Mouse (Mus musculus) layer of hippocampus, postnatal 10 days (tissue): ENCODE measurements at regions not wholly inside any gene's neighbourhood (a gene's known extent, or its start where the extent isn't known, plus 50 kb on each side); places are given as distances from the start of the nearest gene placed in this dataset.

Source experiments
- DNase-seq, 2 experiments: peaks; one replicate each; pipeline ENCODE4 v3.0.0; 2021; ENCODE audit warnings: low spot score in 2 of 2

DNA sequence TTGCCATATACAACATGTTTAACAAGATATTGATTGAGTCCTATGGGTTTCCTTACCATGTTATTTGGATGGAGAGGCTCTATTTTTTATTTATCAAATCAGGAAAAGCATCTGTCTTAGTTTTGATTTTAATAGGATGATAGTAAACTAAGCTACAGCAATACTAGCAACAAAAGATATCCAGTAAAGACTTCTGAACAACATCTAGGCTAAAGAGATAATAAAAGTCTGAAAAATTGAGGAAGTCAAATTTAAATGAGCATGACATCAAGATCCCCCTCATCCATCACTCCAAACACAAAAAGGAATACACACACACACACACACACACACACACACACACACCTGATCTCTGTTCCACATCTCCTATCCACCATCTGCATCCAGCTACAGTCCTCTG lies 901.6 kb upstream of the Lrrc6 start:
- no peak for DNase-seq

DNA sequence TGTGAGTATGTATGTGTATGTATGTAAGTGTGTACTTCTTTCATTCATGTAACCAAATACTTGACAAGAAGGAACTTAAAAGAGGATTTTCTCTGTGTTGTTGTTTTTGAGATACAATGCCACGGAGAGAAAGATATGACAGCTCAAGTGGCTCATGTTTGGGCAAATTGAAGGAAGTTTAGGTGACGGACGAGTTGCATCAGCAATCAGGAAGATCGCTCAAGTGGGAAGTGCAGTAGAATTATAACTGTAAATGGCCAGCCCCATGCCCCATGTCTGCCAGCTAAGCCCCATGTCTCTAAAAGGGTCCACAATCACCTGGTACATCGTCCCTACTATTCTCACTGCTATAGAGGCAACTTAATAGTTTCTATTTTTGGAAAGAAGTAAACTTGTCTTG lies 896.6 kb upstream of the Lrrc6 start:
- DNase-seq, result no peak

DNA sequence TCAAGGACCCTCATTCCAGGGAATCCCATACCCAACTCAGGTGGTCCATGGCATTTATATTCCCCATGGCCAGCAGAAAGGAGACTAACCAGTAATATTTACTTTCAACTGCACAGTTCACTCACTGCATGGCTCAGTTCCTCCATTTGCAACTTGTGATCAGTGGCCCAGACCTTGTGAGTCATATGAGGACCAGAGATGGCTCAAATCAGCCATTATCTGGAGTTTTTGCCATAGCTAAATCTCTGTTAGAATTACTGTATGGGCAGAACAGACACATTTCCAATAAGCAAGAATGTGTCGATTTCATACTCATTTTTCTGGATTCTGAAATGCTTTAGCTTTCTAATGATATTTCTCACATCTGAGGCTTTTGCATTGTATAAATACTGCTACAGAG lies 894.4 kb upstream of the Lrrc6 start:
- no peak for DNase-seq

DNA sequence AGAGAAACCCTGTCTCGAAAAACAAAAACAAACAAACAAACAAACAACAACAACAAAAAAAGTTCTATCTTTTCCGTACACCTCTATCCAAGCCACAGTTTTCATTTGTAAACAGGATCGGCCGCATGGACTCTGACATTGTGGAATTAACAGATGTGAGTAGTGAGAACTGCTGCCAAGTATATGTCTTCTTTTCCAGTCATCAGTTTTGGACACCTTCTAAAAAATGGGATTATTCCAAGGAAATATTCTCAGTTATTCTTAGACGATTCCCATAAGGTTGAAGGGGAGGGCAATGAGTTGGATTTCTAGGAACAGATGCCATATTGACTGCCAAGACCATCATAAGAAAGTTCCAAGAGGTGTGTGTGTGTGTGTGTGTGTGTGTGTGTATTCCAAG lies 891.2 kb upstream of the Lrrc6 start:
- DNase-seq, result no peak

DNA sequence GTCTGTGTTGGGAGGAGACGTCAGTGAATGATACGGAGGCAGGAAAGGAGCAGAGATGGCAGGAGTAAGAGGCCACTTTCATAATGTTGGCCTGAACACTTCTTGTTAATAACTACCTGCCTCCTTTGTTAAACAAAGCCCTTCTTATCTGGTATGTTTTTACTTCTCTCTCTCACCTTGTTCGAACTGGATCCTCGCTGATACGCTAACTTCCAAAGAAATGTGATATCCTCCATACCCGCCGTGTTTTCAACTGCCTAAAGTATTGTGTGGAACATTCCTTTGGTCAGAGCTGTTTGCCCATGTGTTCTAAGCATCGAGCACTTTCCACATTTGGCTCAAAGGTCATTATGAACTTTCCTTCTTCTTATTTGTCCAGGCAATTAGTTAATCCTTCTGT lies 887.8 kb upstream of the Lrrc6 start:
- DNase-seq, result no peak

DNA sequence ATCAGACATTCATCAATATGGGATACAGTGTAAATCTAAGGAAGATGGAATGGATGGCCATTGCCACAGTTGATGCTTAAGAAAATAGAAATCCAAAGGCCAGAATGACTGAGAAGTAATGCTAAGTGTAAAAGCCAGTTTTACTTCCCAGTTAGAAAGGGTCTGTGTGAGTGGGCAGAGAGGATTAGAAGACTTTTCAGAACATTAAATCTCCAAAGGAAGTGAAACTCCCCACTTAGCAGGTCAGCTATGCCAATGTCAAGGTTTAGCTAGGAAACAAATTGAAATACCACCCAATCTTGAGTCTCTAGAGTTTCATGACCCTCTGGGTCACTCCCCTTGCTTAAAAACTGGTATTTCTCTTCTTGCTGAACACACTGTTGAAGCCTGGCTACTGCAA lies 886.2 kb upstream of the Lrrc6 start:
- no peak for DNase-seq

DNA sequence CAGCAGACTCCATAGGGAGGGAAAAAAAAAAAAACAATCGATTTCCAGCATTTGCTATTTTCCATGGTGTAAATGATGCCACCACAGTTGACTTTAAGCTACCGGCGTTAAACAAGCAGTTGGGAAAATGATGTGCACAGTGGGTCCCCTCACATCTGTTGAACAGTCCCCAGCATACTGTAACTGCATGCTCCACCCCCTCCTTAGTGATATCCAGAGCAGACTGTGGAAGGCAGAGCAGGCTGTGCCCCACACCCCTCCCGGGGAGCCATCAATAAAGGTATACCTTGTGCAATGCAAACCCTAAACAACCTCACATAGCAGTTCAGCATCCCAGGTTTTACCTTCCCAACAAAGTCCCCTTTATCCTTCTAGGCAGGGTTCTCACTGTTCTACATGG lies 872.9 kb upstream of the Lrrc6 start:
- DNase-seq, result no peak

DNA sequence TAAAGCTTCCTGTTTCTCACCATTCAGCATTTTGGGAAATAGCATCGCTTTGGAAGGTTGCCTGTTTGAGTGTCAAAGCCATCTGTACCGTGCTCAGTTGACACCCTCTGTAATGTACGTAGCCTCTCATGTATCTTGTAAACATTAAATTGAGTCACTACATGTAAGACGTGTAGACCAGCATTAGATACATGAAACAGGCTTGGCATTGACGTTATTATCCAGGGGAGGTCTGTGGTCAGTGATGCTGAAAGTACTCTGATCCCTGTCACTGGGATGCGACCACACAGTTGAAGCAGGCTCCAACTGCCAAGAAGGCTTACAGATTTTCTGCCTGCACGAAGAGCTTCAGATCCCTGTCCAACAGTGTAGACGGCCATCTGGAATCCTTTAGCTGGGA lies 872.3 kb upstream of the Lrrc6 start:
- no peak for DNase-seq

DNA sequence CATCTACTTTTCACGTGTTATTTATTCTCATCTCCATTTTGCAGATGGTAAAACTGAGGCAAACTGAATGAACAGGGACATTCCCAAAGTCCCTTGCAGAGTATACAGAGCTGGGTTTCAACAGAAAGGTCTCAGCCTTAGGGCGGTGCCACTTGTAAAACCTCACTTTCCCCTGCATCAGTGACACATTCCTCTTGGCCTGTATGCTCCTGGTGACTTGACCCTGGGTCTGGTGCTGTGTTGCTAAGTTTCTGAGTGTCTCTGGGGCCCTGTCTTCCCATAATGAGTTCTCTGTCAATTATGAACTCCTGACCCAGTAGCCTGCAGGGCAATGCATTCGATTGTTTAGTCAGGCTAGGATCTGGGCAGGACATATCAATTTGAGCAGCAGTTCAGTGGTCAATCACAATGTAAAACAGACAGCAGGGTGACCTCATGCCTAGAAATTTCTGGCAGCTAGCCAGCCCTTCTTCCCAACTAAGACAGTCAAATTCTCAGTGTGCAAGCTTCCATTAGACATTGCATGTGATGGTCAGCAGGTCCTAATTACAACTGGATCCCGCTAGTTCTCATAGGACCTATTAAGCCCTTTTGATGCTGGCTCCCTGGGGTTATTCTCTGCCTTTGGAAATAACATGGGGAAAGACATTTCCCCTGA lies 863.5 kb upstream of the Lrrc6 start:
- no peak for DNase-seq

DNA sequence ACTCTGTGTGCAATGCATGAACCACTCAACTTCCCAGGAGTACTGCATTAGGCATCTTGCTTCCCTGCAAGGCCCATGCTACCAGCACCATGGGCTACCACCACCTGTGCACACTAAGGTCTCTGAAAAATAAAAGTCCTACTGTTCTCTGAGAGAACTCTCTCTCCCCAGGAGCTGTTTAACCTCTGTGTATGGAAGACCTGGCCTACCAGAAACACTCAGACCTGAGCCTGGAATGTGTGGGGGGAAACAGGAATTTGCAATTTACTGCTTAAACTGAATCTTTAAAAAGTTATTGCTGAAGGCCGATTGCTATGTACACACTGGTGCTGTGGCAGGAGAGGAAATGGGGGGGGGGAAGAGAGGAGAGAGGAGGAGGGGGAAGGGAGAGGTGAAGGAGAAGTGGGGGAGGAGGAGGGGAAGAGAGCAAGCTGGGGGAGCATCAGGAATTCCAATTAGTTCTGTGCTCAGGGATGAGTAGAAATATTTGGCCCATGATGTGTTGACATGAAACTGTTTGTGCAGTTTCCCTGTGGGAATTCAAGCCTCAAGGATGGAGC lies 860.4 kb upstream of the Lrrc6 start:
- DNase-seq, result no peak

DNA sequence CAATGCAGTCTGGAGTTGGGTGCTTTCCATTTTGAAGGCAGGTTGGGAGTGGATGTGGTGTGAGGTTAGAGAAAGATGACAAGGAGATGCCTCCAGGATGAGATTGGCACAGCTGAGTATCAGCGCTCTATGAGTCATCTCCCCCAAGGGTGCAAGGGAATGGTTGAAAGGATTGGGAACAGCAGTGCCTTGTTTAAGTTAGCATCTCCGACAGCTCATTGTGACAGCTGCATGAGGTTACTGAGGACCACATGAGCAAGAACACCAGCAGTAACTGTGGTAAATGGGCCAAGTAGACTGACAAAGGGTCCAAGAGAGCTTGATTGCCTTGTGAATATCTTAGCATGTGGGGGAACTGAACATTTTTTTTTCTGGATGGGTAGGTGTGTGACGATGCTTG lies 857.2 kb upstream of the Lrrc6 start:
- DNase-seq, result no peak

DNA sequence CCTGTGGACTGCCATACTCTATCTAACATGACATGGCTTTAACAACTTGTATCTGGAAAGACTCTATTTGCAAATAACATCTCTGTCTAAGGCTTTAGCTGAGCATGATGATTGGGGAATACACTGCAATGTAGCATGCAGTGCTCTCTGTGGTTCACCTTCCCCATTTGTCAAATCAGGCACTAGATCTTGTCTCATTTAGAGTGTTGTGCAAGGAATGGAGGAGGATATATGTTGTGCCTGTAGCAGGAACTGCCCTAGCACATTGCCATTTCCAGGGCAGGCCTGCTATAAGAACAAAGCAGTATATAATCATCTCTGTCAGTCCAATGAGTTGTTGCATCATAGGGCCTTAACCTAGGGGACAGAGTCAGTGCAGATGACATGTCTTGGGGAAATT lies 854.6 kb upstream of the Lrrc6 start:
- no peak for DNase-seq

DNA sequence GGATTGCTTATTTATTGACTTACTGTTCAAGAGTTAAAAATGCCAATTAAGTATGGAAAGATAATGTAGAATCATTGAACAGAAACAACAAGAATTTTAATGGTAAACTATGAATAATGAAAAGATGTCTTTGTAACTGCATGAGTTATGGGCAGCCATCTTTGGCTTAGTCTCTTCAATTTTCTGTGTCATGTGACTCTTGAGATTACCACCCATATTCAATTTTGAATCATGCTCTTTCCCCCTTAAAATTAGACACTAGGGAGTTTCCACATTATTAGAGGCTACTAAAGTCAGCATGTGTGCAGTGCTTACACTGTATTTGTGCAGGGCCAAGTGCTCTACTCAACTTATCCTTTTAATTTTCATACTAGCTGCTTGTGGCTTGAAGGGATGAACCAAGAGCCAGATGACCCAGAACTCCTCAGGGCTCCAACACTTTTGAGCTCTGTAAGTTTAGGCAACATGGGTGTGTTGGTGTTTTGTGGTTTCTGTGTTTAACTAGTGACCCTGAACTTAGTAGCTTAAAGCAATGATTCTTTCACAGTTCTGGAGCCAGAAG lies 854.0 kb upstream of the Lrrc6 start:
- no peak for DNase-seq

DNA sequence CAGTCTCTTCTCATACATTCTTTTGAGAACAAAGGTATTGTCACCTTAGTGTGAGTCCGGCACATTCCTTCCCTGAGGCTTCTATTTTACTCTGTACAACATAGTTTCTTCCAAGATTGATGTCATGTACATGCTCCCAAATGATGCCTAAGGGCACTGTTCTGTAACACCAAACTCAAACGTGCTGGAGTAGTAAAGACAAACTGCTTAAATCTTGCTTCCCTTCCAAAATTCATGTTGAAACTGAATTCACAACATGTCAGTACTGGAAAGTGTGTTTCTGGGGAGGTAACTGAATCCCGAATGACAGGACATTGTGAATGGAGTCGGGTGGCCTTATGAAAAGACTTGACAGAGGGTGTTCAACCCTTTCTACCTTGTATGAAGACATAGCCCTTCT lies 848.8 kb upstream of the Lrrc6 start:
- no peak for DNase-seq

DNA sequence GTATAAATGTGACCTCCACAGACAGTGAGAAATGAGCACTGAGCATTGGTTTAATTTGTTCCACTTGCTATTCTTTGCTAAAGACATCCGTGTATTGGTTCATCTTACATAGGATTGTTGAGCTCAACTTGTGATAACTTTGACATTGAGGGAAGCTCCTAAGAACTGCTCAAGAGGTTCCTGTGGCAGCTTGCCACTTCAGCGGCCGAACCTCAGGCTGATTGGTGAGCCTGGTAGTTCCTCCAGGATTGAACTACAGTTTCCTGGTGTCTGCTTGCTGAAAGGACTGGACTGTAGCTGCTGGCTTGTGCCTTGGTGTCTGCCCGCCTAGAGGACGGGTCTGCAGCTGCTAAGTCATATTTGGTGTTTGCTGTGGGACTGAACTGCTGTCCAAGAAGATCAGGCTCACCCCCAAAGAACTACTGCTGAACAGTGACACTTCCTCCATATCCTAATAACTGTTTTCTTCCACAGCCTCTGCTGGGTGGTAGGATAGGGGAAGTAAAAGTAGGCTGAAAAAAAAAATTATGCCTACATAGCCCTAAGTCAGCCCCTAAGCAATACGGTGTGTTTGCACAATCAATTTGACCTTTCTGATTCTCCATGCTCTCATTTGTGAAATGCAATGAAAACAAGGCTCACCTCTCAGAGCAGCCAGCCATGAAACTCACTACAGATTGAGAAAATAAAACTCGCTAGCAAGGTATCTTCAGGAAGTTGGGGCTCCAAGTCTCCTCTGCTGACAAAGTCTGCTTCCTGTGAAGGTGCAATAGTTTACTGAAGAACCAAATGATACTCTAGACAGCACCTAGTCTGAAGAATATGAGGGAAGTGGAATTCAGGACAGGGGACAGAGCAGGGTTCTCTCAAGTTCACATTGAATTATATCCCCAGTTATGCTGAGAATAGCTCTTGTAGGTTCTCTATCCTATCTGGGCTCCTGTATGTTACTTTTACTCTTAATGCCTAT lies 844.8 kb upstream of the Lrrc6 start:
- DNase-seq, result no peak

DNA sequence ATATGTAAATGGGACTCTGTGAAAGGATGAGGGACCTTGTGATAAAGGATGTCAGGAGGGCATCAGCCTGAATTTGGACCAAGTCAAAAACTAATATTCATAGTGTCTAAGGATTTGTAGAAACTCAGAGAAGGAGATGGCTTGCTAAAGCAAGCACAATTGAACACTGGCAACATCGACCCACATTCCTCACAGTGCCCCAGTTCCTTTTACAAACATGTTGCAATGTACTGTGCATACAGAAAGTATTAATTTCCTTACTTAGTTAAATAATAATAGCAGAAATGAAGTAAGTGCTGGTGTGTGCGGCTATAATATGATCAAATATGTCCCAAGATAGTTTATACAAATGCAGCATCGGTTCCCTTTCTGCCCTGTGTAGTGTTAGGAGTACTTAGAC lies 841.3 kb upstream of the Lrrc6 start:
- no peak for DNase-seq

DNA sequence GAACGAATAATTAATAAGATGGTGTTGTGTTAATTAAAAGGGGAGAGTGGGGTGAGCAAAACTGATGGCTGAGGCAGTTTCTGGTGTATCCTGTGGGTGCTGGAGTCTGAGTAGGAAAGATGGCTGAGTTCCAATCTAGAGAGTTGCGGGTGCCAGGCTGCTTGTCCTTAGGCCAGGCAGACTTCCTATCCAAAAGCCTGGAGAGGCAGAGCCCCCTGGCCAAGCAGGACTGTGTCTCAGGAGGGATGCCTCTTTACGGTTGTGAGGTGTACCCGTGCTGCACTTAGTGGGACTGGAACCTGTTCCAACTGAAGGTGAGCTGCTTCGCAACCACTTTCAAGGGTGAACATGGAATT lies 836.3 kb upstream of the Lrrc6 start:
- peak; percentile 16 to 37 for DNase-seq

DNA sequence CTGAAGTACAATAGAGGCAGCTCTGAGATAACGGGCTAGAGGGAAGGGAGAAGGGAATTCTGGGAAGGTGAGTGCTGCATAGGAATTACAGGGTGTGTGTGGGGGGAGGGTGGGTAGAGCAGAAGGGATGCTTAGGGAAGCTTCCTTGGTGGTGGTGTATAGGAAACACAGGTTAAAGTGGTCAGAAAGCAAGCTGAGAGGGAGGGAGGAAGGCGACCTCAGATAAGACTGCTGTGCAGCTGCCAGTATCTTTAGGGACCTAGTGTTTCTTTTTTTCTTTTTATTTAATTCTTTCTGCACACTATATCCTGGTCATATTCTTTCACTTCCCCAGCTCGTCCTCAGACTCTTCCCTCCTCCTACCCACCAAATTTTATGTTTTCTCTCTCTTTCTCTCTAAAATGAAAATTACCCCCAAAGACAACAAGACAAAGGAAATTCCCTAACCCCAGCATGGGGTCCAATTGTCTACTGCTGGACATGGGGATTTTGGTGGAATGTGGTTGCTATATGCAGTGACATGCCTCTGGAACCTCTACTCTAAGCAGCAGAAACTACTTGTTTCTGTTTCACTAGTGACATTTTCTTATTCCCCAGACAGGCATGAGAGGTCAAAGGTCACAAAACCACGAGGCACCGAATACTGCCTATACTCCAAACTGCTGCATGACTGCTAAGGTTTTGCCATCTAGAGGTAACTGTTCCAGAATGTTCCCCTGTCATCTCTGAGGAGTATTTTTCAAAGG lies 835.8 kb upstream of the Lrrc6 start:
- DNase-seq, result no peak

DNA sequence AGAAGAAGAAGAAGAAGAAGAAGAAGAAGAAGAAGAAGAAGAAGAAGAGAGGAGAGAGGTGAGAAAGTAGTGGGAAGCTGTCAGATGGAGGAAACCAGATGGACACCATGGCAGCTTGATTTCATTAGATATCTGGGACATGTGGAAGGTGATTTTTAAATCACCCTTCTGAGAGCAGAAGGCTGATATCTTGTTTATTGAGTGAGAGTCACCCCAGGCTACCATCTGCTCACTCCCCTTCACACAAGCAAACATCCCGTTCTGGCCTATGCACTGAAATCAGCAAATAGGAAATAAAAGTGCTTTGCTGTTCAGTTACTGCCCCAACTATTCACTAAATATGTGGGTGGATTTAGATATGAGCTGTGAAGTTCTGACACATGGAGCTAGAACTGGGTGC lies 831.8 kb upstream of the Lrrc6 start:
- no peak for DNase-seq

DNA sequence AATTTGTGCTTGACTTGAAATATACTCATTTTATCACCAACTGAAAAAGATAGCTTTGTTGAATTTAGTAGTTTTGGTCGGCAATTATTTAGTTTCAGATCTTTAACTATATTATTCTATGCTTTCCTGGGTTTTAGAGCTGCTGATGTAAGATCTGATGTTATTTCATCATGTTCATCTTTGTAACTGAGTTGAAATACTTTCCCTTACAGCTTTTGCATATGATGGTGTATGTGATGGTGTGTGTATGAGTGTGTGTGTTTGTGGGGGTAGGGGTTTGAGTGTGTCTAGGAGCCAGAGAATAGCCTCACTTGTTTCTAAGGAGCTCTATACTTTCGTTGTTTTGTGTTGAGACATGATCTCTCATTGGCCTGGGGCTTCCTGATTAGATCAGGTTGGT lies 819.6 kb upstream of the Lrrc6 start:
- no peak for DNase-seq

DNA sequence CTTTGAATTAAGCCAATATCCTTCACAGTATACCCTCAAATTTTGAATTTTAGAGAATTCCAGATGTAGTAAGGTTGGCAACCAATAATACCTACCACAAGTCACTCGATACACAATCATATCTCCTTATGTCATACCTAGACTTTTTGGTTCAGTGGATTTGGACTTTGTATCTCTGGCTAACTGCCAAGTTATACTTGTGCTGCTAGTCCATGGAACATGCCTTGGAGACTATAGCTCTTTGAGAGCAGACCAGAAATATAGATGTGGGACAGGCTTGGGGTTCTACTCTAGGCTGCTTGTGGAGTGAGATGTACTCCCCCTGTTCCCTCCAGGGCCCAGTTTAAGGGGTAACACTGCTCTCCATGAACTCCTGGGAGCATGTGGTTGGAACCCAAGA lies 814.5 kb upstream of the Lrrc6 start:
- DNase-seq, result no peak

DNA sequence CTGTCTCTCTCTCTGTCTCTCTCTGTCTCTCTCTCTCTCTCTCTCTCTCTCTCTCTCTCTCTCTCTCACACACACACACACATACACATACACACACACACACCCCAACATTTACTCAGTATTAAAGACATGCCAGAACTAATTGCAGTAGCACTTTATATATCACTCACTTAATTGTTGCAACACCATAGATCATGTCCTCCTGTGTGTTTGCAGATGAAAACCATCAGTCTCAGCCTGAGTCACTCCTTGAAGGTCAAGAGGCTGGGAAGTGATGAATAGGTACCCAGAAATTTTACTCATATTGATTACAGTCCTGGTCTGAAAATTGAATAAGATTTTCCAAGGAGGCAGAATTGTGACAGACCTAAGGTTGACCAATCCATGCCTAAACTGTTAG lies 812.9 kb upstream of the Lrrc6 start:
- DNase-seq, result no peak
